Mouse (Mus musculus): Measurements from ENCODE around the gene St8sia2.
"Not testable (repeated sequence)": the region's sequence is repeated elsewhere in the genome, so short reads cannot be mapped to it uniquely, and the experiment has no call there.

St8sia2 gene

GRCm38 (mm10) chr7:73989366-73989765 lies 24.1 kb downstream of the St8sia2 start:
- no peak for DNase-seq (ENCODE audit: low spot score)

GRCm38 (mm10) chr7:73972157-73972556 lies 41.3 kb downstream of the St8sia2 start:
- DNase-seq (ENCODE audit: low spot score) = not testable (repeated sequence)

- no peak for DNase-seq (ENCODE audit: low spot score)
Observed at GRCm38 (mm10) chr7:73965164-73965563, 48.3 kb downstream of the St8sia2 start.

- no peak for DNase-seq (ENCODE audit: low spot score)
Observed at GRCm38 (mm10) chr7:73962431-73962830, 51.1 kb downstream of the St8sia2 start.

- DNase-seq (ENCODE audit: low spot score) = no peak
Observed at GRCm38 (mm10) chr7:73954441-73954840, 59.0 kb downstream of the St8sia2 start.

- no peak for DNase-seq (ENCODE audit: low spot score)
Observed at GRCm38 (mm10) chr7:73953131-73953530, 60.4 kb downstream of the St8sia2 start.

GRCm38 (mm10) chr7:73941640-73942039 lies 71.8 kb downstream of the St8sia2 start:
- no peak for DNase-seq (ENCODE audit: low spot score)

GRCm38 (mm10) chr7:73939236-73939635 lies 74.3 kb downstream of the St8sia2 start:
- no peak for DNase-seq (ENCODE audit: low spot score)

GRCm38 (mm10) chr7:73938046-73938810 lies 75.3 kb downstream of the St8sia2 start:
- no peak for DNase-seq (ENCODE audit: low spot score)

GRCm38 (mm10) chr7:73936119-73936518 lies 77.4 kb downstream of the St8sia2 start:
- DNase-seq (ENCODE audit: low spot score) = no peak

GRCm38 (mm10) chr7:73935703-73936102 lies 77.8 kb downstream of the St8sia2 start:
- DNase-seq (ENCODE audit: low spot score) = no peak

- DNase-seq (ENCODE audit: low spot score) = no peak
Observed at GRCm38 (mm10) chr7:73933036-73933435, 80.5 kb downstream of the St8sia2 start.

GRCm38 (mm10) chr7:73920921-73921485 lies 92.5 kb downstream of the St8sia2 start:
- no peak for DNase-seq (ENCODE audit: low spot score)

- DNase-seq (ENCODE audit: low spot score) = no peak
Observed at GRCm38 (mm10) chr7:73917633-73918311, 95.7 kb downstream of the St8sia2 start.

GRCm38 (mm10) chr7:73911899-73912298 lies 101.6 kb downstream of the St8sia2 start:
- DNase-seq (ENCODE audit: low spot score) = no peak

- DNase-seq (ENCODE audit: low spot score) = no peak
Observed at GRCm38 (mm10) chr7:73910843-73911242, 102.6 kb downstream of the St8sia2 start.

- DNase-seq (ENCODE audit: low spot score) = no peak
Observed at GRCm38 (mm10) chr7:73909432-73910205, 103.9 kb downstream of the St8sia2 start.

GRCm38 (mm10) chr7:73894506-73894905 lies 119.0 kb downstream of the St8sia2 start:
- no peak for DNase-seq (ENCODE audit: low spot score)

- DNase-seq (ENCODE audit: low spot score) = no peak
Observed at GRCm38 (mm10) chr7:73891830-73892229, 121.7 kb downstream of the St8sia2 start.

- DNase-seq (ENCODE audit: low spot score) = no peak
Observed at GRCm38 (mm10) chr7:73890891-73891610, 122.4 kb downstream of the St8sia2 start.

GRCm38 (mm10) chr7:73890466-73890865 lies 123.0 kb downstream of the St8sia2 start:
- no peak for DNase-seq (ENCODE audit: low spot score)
